Mouse (Mus musculus) T-cell, adult 66 days (primary cell): ENCODE results near the gene Sim2. TPM values are rescaled to one million over a fixed set of nuclear protein-coding genes. Genes with fewer than 3 reads are reported as not detected.

Experiments
- total RNA-seq, 2 experiments: library from RNA; stranded (reverse); gene quantifications; 3 replicates in 1 of 2; 4 replicates in 1 of 2; pipeline ENCODE4 v1.2.4; 2023

The Sim2 gene
- not detected for total RNA-seq

DNA sequence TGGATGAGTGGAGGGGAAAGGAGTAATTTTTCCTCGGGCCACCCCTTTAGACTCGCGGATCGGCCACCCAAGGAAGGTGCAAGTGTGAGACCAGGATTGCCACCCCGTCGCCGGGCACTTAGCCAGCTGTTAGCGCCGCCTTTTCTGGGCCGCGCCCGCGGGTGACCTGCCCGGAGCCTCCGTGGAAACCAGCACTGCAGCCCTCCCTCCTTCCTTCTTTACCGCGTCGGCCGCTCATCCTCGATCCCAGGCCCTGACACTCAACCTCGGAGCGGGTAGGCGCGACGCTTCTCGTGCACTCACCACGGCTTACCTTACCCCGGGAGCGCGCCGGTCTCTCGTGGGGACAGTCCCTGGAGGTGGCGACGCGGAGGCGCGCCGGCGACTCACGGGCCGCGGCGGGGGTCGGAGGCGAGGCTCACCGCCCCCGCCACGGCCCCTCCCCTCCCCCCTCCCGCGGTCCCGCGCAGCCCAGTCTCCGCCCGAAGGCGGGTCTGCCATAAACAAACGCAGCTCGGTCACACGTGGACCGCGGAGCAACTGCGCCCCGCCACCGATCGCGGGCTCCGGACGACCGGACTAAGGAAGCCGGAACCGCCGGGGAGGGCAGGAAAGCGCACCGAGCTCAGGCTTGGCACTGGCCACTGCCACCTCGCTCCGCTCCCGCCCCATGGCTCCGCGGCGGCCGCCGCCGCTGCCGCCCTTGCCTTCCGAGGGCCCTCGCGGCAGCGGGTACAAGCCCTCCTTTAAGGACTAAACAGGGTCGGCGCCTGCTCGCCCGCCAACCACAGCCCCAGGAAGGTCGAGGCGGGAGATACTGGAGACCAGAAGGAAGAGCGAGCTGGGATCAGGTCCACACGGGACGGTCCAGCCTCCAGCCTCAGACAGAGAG is at the start of gene Sim2:
Sim2 (plus strand) TSS at position 221 of the 892 bp plus-strand sequence.

Other genes starting within 250 kb of the Sim2 start
- 10 to 100 TPM; 14.7 to 19.2 TPM for gene Chaf1b, start 201.0 kb upstream of the Sim2 start, total RNA-seq
- not detected for gene Cldn14, start 76.1 kb upstream of the Sim2 start, total RNA-seq
- gene Hlcs, start 228.6 kb downstream of the Sim2 start, total RNA-seq: 10 to 100 TPM; 46.6 to 57.9 TPM
- gene Ripply3, start 243.5 kb downstream of the Sim2 start, total RNA-seq: not detected